Mouse (Mus musculus) spleen, postnatal 36 days (tissue): Measurements from ENCODE around the gene Akna.

Experiments
- DNase-seq, 2 experiments: peaks; one replicate each; pipeline ENCODE4 v3.0.0; 2022; ENCODE audit warnings: low spot score in 2 of 2, mixed read lengths in 1 of 2

Gene Akna

DNA sequence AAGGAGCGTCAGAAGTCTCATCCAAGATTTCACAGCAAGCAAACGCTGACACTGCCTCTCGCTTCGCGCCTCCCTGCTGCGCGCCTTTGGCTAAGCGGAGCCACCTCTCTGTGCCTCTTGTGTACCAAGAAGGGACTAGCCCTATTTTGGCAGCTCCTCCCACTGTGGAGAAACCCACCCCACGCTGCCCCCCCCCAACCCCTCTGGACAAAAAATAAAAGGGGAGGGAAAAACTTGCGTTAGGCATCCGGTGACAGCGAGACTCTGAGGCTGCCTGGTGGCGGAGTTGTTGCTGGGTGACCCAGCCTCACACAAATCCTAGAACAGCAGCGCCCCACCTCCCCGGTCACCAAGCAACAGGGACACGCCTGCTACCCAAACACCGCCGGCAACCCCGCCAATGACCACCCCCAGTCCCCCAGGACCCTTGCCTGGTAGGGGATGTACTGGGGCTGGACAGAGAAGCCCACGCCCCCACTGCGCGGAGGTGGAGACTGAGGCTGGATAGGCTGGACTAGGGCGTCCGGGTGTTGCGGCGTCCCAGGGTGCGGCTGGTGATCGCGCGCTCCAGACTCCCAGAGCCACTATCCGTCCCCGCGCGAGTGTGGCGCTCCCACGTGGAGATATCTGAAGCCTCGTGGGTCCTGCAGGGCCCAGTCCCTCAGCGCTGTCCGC lies 6.9 kb upstream of the Akna start:
- peak; percentile 79 to 81 for DNase-seq

DNA sequence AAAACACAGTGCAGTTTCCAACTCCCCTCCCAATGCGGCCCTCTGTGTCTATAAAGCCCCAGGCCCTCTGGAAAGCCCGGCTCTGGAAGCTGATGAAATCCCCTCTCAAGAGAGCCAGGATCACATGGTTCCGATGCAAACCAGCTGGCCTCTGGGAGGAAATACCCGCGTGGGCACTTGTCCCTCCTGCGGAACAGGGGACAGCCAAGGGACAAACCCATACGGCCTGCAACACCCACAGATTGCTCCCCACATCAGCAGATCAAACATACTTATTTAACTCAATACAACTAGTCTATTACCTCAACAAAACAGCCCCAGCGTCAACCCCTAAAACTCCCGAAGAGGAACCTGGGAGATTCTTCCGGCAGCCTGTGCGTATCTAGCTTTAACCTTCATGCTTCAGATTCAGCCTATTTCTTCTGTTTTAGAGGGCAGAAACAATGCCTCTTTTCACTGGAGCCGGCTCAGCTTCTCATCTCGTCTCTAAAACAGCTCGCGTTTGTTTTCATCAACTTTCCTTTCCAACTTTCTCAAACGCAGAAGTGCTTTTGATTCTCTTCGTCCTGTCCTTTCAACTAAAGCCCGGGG lies 6.3 kb upstream of the Akna start:
- DNase-seq, result peak in 1 of 2 experiments; percentile 40

GRCm38 (mm10) chr4:63408649-63409048 lies 5.5 kb upstream of the Akna start:
- peak; percentile 73 to 74 for DNase-seq

GRCm38 (mm10) chr4:63408247-63408646 lies 5.1 kb upstream of the Akna start:
- no peak for DNase-seq

GRCm38 (mm10) chr4:63405683-63406082 lies 2.5 kb upstream of the Akna start:
- DNase-seq, result no peak

GRCm38 (mm10) chr4:63405051-63405450 lies 1.9 kb upstream of the Akna start:
- DNase-seq, result peak; percentile 90 to 91

DNA sequence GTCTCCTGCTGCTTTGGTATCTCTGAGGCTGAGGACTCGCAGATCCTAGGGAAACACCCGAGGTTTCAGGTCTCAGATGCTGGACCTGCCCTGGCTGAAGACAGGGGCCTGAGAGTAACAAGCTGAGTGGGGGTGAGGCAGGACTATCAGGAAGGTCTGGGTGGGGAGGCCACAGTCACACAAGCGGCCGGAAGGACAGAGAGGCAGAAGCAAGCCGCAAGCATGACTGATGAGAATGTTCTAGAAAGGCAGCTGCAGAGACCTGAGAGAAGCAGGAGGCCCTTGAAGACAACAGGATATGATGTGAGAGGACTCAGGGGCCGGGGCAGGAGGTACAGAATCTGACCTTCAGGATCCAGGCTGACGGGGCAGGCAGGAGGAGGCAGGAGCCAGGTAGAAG lies 1.1 kb upstream of the Akna start:
- peak; percentile 92 for DNase-seq

- no peak for DNase-seq
Measured at GRCm38 (mm10) chr4:63402558-63402957, 596 bp downstream of the Akna start.

DNA sequence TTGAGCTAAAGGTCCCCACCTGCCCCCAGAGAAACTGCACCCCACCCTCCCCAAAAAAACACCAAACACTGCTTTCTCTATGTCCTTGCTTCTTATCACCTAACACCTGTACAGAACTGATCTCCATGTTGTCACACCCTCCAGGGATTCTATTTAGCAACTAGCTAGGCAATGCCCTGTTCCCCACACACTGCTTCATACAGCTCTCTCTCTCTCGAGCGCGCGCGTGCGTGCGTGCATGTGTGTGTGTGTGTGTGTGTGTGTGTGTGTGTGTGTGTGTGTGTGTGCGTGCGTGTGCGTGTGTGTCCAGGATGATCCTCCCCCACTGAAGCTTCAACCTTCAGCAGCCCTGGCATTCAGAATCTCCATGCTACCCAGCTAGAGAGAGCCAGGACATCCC lies 1.1 kb downstream of the Akna start:
- no peak for DNase-seq

- no peak for DNase-seq
Measured at GRCm38 (mm10) chr4:63401620-63402019, 1.5 kb downstream of the Akna start.

- DNase-seq, result peak; percentile 62 to 70
Measured at GRCm38 (mm10) chr4:63400541-63401306, 2.4 kb downstream of the Akna start.

GRCm38 (mm10) chr4:63399691-63400270 lies 3.4 kb downstream of the Akna start:
- DNase-seq, result no peak

GRCm38 (mm10) chr4:63398854-63399609 lies 4.1 kb downstream of the Akna start:
- DNase-seq, result peak; percentile 86 to 87

DNA sequence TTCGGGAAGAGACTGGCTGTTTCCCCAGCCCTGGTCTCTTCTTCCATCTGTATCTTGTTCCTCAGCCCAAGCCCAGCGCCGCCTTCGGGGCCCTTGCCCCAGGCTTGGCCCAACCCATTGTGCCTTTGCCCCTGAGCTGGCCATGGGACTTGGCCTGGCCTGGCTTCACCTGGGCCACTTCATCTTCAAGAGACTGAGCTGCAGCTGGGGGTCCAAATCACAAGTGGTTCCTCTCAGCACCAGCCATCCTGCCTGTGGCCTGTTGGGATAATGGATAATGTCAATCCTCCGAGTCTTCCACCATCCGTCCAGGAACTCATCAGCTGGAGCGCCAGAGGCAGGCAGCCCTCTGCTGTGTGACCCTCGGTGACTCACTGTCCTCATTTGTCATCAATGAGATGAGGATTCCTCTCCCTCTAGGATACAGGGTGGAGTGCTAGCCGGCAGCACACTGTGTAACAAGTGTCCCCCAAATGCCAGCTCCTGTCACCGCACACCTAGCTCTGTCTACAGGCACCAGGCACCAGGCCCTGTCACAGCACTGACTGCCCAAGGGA lies 5.1 kb downstream of the Akna start:
- no peak for DNase-seq

DNA sequence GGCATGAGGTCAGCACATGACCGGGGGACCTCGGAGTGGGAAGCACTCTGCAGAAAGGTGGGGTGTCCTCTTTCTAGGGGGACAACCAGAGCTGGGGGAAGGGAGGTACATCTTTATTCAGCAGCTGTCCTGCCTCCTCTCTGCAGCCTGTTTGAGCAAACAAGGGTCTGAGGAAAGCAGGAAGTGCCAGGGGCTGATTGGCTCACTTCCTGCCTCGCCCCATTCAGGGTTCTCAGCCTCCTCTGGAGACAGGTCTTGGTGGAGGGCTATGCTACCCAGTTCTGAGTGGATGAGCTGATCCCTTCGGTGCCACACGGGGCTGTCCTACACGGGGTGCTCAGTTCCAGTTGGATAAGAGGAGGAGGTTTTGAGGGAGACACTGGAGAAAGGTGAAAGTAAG lies 11.8 kb downstream of the Akna start:
- no peak for DNase-seq

DNA sequence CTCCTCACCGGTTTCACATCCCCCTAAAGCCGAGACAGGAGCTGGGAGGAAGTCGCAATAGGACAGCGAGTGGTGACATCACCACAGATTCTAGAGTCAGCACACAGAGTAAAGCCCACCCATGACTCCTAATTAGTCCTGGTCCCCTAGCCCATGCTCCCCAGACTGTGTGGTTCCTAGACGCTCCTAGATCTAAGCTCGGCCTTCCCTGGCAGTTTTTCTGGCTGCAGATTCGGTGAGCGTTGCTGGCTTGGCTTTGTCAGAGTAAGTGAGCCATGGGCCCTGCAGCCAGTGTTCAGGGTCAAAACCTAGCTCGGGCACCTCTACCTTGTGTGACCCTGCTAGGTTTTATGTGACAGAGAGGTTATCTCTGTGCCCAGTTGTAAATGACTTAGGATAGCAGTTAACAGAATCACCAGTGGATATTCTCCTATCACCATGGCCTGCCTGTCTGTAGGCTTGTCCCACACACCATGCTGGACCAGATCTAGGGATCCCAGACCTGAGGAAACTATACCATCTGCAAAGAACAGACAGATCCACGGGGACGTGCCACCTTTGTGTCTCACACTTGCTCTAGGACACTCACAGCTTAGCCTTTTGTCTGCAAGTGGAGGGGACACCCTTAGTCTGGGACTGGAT lies 13.1 kb downstream of the Akna start:
- no peak for DNase-seq

DNA sequence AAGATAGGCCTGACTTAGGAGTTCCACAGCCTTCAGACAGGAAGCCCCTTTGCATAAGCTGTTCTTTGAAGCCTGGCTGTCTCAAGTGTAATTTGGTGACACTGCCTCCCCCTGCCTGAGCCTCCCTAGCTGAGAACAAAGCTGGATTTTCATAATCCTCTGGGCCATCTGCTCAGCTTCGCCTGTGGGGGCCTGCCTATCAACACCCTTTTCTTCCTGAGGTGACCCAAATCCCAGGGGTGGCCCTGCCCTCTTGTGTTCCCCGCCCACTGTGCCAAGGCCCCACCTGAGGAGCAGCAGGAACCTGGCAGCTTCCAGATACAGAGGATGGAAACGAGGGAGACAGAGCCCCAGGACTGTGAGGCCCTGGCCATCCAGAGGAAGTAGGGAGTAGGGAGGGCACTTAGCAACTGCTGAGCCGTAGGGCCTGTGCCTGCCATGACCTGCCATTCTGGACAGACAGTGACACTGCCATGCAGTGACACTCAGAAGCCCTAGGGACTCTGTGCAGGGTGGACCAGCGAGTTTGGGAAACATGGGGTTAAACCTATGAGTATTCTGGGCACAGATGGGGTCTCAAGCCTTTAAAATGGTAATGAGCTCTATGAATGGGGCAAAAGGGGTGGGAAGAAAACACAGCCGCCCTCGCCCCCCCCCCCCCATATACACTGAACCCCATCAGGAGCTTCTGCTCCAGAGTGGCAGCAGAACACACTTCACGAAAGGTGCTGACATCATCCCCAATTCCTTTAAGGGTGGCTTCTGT lies 13.8 kb downstream of the Akna start:
- DNase-seq, result peak in 1 of 2 experiments; percentile 73

DNA sequence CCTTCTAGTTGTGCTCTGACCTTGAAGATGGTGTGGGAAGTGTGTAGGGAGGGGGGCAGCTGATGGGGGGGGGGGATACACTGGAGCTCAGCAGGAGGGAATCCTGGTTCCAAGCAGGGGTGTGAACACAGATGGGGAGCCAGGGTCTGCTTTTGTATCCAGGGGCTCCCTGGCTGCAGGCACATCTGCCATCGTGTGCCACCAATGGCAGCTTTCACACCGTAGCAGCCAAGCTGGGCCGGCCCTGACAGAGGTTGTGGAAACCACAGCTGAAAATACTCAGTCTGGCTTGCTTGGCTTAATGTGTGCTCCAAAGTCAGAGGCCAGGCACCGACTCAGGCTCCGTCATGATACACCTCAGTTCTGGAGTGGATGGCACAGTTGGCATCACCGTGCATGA lies 15.1 kb downstream of the Akna start:
- DNase-seq, result no peak

DNA sequence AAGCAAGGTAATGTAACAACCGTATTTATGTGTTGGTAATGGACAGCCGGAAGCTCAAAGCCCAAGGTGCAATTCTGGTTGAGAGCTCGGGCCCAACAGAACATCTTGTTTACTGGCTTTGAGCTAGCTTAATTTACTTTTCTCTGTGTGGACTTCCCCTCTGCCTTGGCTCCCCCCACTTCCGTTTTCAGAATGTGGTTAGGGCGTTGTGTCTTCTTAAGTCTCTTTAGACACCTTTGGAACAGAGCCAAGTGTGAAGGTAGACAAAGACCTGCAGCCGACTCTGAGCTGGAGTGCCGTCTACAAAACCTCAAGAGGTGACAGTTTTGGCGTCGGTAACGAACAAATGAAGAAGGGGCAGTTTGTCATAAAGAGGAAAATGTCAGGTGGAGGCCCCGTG lies 17.4 kb downstream of the Akna start:
- peak; percentile 90 to 94 for DNase-seq

GRCm38 (mm10) chr4:63385253-63385652 lies 17.9 kb downstream of the Akna start:
- DNase-seq, result no peak
